Mouse (Mus musculus) embryonic facial prominence, embryonic 14.5 days (tissue): ENCODE measurements at regions not wholly inside any gene's neighbourhood (a gene's known extent, or its start where the extent isn't known, plus 50 kb on each side); places are given as distances from the start of the nearest gene placed in this dataset.
A peak's percentile ranks its signal among the peaks of the same experiment; 100 is the strongest.
"Not testable (repeated sequence)": the region's sequence is repeated elsewhere in the genome, so short reads cannot be mapped to it uniquely, and the experiment has no call there.

Source experiments
- ATAC-seq: fragments of 200-750 bp; cut with Nextera tagmentation; 2 replicates; pipeline ENCODE4 v1.8.0; 2017; ENCODE audit warnings: low read depth, moderate number of reproducible peaks, moderate TSS enrichment
- DNase-seq: peaks from one replicate; pipeline ENCODE4 v3.0.0-alpha.2; 2015; ENCODE audit warnings: low spot score
- H3K27ac ChIP-seq: fragments of 300-500 bp; sonication (generic); replicated peaks from 2 replicates; pipeline ENCODE4 v1.5.1; 2014; ENCODE audit warnings: low read depth, mild to moderate bottlenecking, low read length, moderate library complexity
- H3K27me3 ChIP-seq: fragments of 300-500 bp; sonication (generic); replicated peaks from 2 replicates; pipeline ENCODE4 v1.6.1; 2014; ENCODE audit warnings: low read length; ENCODE audit not compliant: control insufficient read depth, insufficient read depth
- H3K36me3 ChIP-seq: fragments of 300-500 bp; sonication (generic); 2 replicates; pipeline ENCODE4 v1.6.1; 2014; ENCODE audit warnings: low read length, mixed read lengths; ENCODE audit not compliant: control insufficient read depth, insufficient read depth
- H3K4me1 ChIP-seq: fragments of 300-500 bp; sonication (generic); 2 replicates; pipeline ENCODE4 v1.6.1; 2014; ENCODE audit warnings: antibody characterized with exemption, low read length; ENCODE audit not compliant: control insufficient read depth, insufficient read depth
- H3K4me2 ChIP-seq: fragments of 300-500 bp; sonication (generic); 2 replicates; pipeline ENCODE4 v1.6.1; 2014; ENCODE audit warnings: low read depth, mild to moderate bottlenecking, low read length, moderate library complexity, mixed read lengths
- H3K4me3 ChIP-seq: fragments of 300-500 bp; sonication (generic); 2 replicates; pipeline ENCODE4 v1.5.1; 2014; ENCODE audit warnings: low read depth, mild to moderate bottlenecking, low read length
- H3K9ac ChIP-seq: fragments of 300-500 bp; sonication (generic); 2 replicates; pipeline ENCODE4 v1.6.1; 2014; ENCODE audit warnings: low read depth, mild to moderate bottlenecking, low read length, moderate library complexity, mixed read lengths
- H3K9me3 ChIP-seq: fragments of 300-500 bp; sonication (generic); 2 replicates; pipeline ENCODE4 v1.6.1; 2016; ENCODE audit warnings: low read length; ENCODE audit not compliant: control insufficient read depth
- WGBS: fragments of 180-500 bp; shearing (Covaris S2); extraction: QIAGEN DNeasy Blood & Tissue Kit; methylation state at CpG from one replicate; pipeline ENCODE4 v1.1.7; 2014; 5-methylcytosine and 5-hydroxymethylcytosine counted together

GRCm38 (mm10) chr2:79044804-79045203, 176.9 kb downstream of the Ube2e3 start:
- not testable (repeated sequence) for H3K9ac ChIP-seq, H3K4me1 ChIP-seq, ATAC-seq, H3K27me3 ChIP-seq, H3K4me2 ChIP-seq, H3K27ac ChIP-seq, DNase-seq, H3K9me3 ChIP-seq, H3K36me3 ChIP-seq, H3K4me3 ChIP-seq
- WGBS, result 83% methylated on average over 3 of the region's 3 CpGs

- 78% methylated on average over 4 of the region's 4 CpGs for WGBS
- ATAC-seq, result no peak
Measured at GRCm38 (mm10) chr2:79045508-79045907, 177.6 kb downstream of the Ube2e3 start.

GRCm38 (mm10) chr2:79048020-79048419, 180.1 kb downstream of the Ube2e3 start:
- no peaks in the 10 kb centered on the region for H3K4me1 ChIP-seq
- ATAC-seq (peak; percentile 62), DNase-seq (peak; percentile 60)
- H3K36me3 ChIP-seq, result no peaks in the 10 kb centered on the region
- 24% methylated on average over 7 of the region's 7 CpGs for WGBS
- H3K4me3 ChIP-seq, result no peak overlapping the region
- H3K27ac ChIP-seq, result no peak overlapping the region
- no peaks in the 10 kb centered on the region for H3K27me3 ChIP-seq
- H3K9ac ChIP-seq, result no peak overlapping the region
- H3K4me2 ChIP-seq, result peak overlapping the region; percentile 18; the same call in 1 of the 2 replicates
- no peaks in the 10 kb centered on the region for H3K9me3 ChIP-seq

More at GRCm38 (mm10) chr2:79045508-79045907, 177.6 kb downstream of the Ube2e3 start:
- Histone ChIP-seq H3K36me3 (no peaks in the 10 kb centered on the region), H3K27ac (no peak overlapping the region), H3K27me3 (no peaks in the 10 kb centered on the region), H3K9me3 (no peaks in the 10 kb centered on the region), H3K9ac (no peak overlapping the region), H3K4me3 (no peak overlapping the region), H3K4me1 (no peaks in the 10 kb centered on the region), H3K4me2 (no peak overlapping the region)
- DNase-seq, result no peak

- 82% methylated on average over 5 of the region's 5 CpGs for WGBS
Measured at GRCm38 (mm10) chr2:79048777-79049537, 181.0 kb downstream of the Ube2e3 start.

GRCm38 (mm10) chr2:79050495-79051046, 182.6 kb downstream of the Ube2e3 start:
- Histone ChIP-seq H3K27ac (no peak overlapping the region), H3K36me3 (no peaks in the 10 kb centered on the region), H3K4me1 (no peaks in the 10 kb centered on the region), H3K4me3 (no peak overlapping the region), H3K9ac (no peak overlapping the region), H3K27me3 (no peaks in the 10 kb centered on the region), H3K9me3 (no peaks in the 10 kb centered on the region), H3K4me2 (no peak overlapping the region)
- 89% methylated on average over 1 of the region's 1 CpGs for WGBS
- ATAC-seq, result no peak
- no peak for DNase-seq

More at GRCm38 (mm10) chr2:79048777-79049537, 181.0 kb downstream of the Ube2e3 start:
- no peaks in the 10 kb centered on the region for H3K4me1 ChIP-seq
- H3K4me3 ChIP-seq, result no peak overlapping the region
- H3K36me3 ChIP-seq, result no peaks in the 10 kb centered on the region
- ATAC-seq (no peak), DNase-seq (no peak)
- no peak overlapping the region for H3K9ac ChIP-seq
- no peak overlapping the region for H3K27ac ChIP-seq
- H3K4me2 ChIP-seq, result no peak overlapping the region
- no peaks in the 10 kb centered on the region for H3K9me3 ChIP-seq
- H3K27me3 ChIP-seq, result no peaks in the 10 kb centered on the region

GRCm38 (mm10) chr2:79052226-79052625, 184.3 kb downstream of the Ube2e3 start:
- no peaks in the 10 kb centered on the region for H3K4me1 ChIP-seq
- H3K36me3 ChIP-seq, result no peaks in the 10 kb centered on the region
- ATAC-seq, result no peak
- no peak overlapping the region for H3K4me3 ChIP-seq
- H3K27me3 ChIP-seq, result no peaks in the 10 kb centered on the region
- H3K4me2 ChIP-seq, result no peak overlapping the region
- no peaks in the 10 kb centered on the region for H3K9me3 ChIP-seq
- WGBS, result 84% methylated on average over 1 of the region's 1 CpGs
- H3K9ac ChIP-seq, result no peak overlapping the region
- DNase-seq, result no peak
- no peak overlapping the region for H3K27ac ChIP-seq

GRCm38 (mm10) chr2:79056138-79056537, 188.2 kb downstream of the Ube2e3 start:
- Histone ChIP-seq H3K9ac (no peak overlapping the region), H3K27me3 (no peaks in the 10 kb centered on the region), H3K9me3 (no peaks in the 10 kb centered on the region), H3K4me3 (no peak overlapping the region), H3K36me3 (no peaks in the 10 kb centered on the region), H3K27ac (no peak overlapping the region), H3K4me1 (no peaks in the 10 kb centered on the region), H3K4me2 (no peak overlapping the region)
- ATAC-seq, result no peak
- no peak for DNase-seq
- WGBS, result 82% methylated on average over 2 of the region's 2 CpGs

- H3K9me3 ChIP-seq, result no peaks in the 10 kb centered on the region
- no peak overlapping the region for H3K4me2 ChIP-seq
- H3K36me3 ChIP-seq, result no peaks in the 10 kb centered on the region
- H3K27ac ChIP-seq, result no peak overlapping the region
- WGBS, result 77% methylated on average over 7 of the region's 7 CpGs
- no peaks in the 10 kb centered on the region for H3K4me1 ChIP-seq
- no peak overlapping the region for H3K4me3 ChIP-seq
- H3K27me3 ChIP-seq, result no peaks in the 10 kb centered on the region
- DNase-seq (no peak), ATAC-seq (no peak)
- H3K9ac ChIP-seq, result no peak overlapping the region
Measured at GRCm38 (mm10) chr2:79059115-79059943, 191.4 kb downstream of the Ube2e3 start.
